Mouse (Mus musculus) neutrophil, adult 65 days (primary cell): ENCODE measurements around the gene Acsm3. TPM values are rescaled to one million over a fixed set of nuclear protein-coding genes. Genes with fewer than 3 reads are reported as not detected.

Source experiments
- total RNA-seq: library from RNA; stranded (reverse); gene quantifications from 2 replicates; pipeline ENCODE4 v1.2.4, GENCODE M21; 2023

Gene Acsm3
- not detected in 2 replicates for total RNA-seq

DNA sequence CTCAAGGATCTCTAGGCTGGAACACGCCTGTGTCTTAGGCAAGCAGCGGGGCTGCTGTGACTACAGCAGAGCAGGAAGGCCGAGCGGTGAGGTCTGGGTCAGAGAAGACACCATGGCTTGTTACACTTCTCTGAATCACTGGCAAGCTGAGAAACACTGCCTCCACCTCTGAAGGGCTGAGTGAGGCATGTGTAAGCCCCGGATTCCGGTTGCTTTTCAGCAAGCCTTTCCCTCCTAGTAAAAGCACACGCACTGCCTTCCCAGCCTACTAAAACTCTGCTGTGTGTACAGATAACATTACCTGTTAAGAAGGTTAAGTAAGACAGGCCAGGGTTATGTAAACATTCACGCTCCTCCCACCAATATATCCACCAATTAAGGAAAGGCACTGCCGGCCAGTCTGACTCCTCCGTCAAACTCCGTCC lies at the start of gene Acsm3:
TSS of gene Acsm3 (plus strand) at position 397 of the 425 bp plus-strand sequence.

GRCm38 (mm10) chr7:119720253-119720946 lies 40.3 kb upstream of the Acsm3 start, which contains the start of gene Thumpd1:
TSS of gene Thumpd1 (minus strand) at chr7:119720798.

GRCm38 (mm10) chr7:119793586-119794250 lies 33.0 kb downstream of the Acsm3 start, which contains the start of the genes Rexo5 and Eri2:
TSS of gene Rexo5 (plus strand) at chr7:119794006.
TSS of gene Eri2 (minus strand) at chr7:119794058.

Other genes with a start within 250 kb of the Acsm3 start
- not detected in 2 replicates for gene Acsm5, start 241.5 kb upstream of the Acsm3 start, total RNA-seq
- not detected in 2 replicates for gene Pdilt, start 237.4 kb upstream of the Acsm3 start, total RNA-seq
- gene Acsm2, start 206.6 kb upstream of the Acsm3 start, total RNA-seq: not detected in 2 replicates
- gene Acsm1, start 153.9 kb upstream of the Acsm3 start, total RNA-seq: not detected in 2 replicates
- not detected in 2 replicates for gene Acsm4, start 70.9 kb upstream of the Acsm3 start, total RNA-seq
- gene Thumpd1, start 40.1 kb upstream of the Acsm3 start, total RNA-seq: 13.7 and 18.0 TPM in 2 replicates
- 8.9 and 13.4 TPM in 2 replicates for gene Rexo5, start 33.1 kb downstream of the Acsm3 start, total RNA-seq
- gene Eri2, start 33.1 kb downstream of the Acsm3 start, total RNA-seq: 2.3 and 3.3 TPM in 2 replicates
- gene Lyrm1, start 134.9 kb downstream of the Acsm3 start, total RNA-seq: 5.4 and 6.2 TPM in 2 replicates
- gene Dcun1d3, start 135.4 kb downstream of the Acsm3 start, total RNA-seq: 16.0 and 23.1 TPM in 2 replicates